Mouse (Mus musculus): Measurements from ENCODE around the gene L1cam.

Gene L1cam

DNA sequence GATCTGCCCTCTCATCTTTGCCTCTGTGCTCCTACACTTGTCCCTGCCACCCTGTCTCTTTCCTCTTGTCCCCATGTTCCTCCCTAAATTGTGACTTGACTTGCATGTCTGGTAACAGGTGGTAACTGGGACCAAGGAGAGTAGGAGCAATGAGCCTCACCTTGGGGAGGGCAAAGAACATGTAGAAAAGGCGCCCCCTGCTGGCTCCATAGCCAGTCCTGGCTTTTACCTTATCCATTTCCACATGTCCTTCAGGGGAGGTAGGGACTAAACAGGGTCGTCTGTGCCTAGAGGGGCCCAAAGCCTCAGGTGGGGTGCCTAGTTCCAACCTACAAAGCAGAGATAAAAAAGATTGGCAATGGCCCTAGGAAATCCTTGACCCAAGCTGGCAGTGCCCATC is at the start of gene L1cam:
TSS of gene L1cam (minus strand) at position 387 of the 400 bp plus-strand sequence.
- no peak for DNase-seq (ENCODE audit: low spot score)

GRCm38 (mm10) chrX:73942294-73942693 is 46.4 kb upstream of the L1cam start:
- no peak for DNase-seq (ENCODE audit: low spot score)

DNA sequence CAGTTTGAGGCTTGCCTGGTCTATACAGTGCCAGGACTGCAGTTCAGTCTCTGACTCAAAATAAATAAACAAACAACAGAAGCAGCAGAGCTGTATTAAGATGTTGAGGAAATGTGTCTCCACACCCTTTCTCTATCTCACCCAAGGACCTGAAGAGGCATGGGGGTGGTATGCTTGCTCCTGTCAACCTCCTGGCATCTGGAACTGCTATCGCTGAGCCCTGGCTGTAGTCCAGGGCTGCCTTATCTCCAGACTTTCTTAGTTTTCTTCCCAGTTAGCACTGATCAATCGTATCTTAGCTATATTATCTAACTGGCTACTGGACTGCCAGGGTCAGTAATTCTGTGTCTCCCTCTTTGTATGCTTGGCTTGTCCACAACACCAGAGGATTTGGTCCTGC is 46.0 kb upstream of the L1cam start:
- DNase-seq (ENCODE audit: low spot score), result no peak

DNA sequence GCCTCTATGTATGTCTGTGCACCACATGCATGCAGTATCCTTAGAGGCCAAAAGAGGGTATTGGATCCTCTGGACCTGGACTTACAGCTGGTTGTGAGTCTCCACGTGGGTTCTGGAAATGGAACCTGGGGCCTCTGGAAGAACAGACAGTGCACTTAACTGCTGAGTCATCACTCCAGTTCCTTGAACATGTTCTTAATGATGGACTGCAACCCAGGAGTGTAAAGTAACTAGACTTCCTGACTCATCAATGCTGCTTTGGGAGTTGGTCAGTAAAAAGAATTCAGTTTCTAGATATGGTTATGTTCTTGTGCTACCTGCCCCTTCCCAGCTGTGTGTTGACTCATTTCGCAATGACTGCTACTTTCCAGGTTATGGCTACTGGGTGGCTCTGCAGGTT is 36.0 kb upstream of the L1cam start:
- DNase-seq (ENCODE audit: low spot score), result no peak

DNA sequence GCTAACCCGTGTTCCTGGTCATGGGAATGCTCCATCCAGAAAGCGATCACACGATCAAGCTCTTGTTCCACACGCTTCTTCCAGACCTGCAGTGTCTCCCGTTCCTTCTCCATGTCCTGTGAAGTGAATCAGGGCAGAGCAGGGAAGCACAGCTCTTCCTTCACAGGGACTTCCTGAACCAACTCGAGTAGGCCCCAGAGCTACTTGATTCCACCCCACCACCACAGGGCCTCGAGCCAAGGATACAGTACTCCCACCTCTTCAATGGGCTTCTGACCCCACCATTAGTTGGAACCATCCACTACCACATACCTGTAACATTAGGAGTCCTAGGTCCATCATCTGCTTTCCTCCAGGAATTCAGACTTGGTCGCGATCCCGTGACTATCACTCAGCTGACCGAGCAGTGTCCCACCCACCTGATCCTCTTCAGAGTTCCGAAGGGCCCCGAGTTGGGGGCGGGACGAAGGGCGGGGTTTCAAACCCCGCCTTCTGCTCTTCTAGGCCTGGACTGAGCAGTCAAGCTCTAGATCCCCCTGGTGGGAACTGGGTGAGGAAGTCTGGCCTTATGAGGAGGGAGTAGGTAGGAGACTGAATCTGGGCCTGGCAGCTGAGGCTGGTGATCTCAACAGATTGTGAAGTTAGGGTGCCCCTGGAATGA is 34.6 kb upstream of the L1cam start, which contains the start of gene Renbp:
TSS of gene Renbp (minus strand) at position 449 of the 661 bp plus-strand sequence.
- DNase-seq (ENCODE audit: low spot score), result peak; percentile 79

DNA sequence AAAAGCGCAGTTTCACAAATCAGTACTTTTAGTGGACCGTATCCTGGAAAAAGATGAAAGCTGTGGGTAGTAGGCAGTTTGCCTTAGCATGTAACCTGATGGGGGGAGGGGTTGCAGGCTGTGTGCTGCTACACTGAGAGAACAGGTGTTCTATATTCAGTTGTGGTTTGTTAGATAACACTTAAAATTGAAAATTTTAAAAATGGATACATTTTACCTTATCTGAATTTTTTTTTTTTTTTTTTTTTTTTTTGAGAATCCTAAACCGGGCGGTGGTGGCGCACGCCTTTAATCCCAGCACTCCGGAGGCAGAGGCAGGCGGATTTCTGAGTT is 26.6 kb upstream of the L1cam start:
- DNase-seq (ENCODE audit: low spot score), result no peak

- peak; percentile 91 for DNase-seq (ENCODE audit: low spot score)
Observed at GRCm38 (mm10) chrX:73921823-73922549, 26.1 kb upstream of the L1cam start, which contains the start of the genes Arhgap4 and Naa10. Arhgap4 (minus strand) TSS chrX:73921870. Naa10 (minus strand) TSS chrX:73921944.

GRCm38 (mm10) chrX:73921285-73921822 is 25.4 kb upstream of the L1cam start:
- no peak for DNase-seq (ENCODE audit: low spot score)

- DNase-seq (ENCODE audit: low spot score), result no peak
Observed at GRCm38 (mm10) chrX:73918631-73919030, 22.7 kb upstream of the L1cam start.

GRCm38 (mm10) chrX:73916945-73917344 is 21.0 kb upstream of the L1cam start:
- DNase-seq (ENCODE audit: low spot score), result no peak

- peak; percentile 96 for DNase-seq (ENCODE audit: low spot score)
Observed at GRCm38 (mm10) chrX:73914827-73915703, 19.2 kb upstream of the L1cam start.

- peak; percentile 37 for DNase-seq (ENCODE audit: low spot score)
Observed at GRCm38 (mm10) chrX:73911588-73911987, 15.7 kb upstream of the L1cam start.

DNA sequence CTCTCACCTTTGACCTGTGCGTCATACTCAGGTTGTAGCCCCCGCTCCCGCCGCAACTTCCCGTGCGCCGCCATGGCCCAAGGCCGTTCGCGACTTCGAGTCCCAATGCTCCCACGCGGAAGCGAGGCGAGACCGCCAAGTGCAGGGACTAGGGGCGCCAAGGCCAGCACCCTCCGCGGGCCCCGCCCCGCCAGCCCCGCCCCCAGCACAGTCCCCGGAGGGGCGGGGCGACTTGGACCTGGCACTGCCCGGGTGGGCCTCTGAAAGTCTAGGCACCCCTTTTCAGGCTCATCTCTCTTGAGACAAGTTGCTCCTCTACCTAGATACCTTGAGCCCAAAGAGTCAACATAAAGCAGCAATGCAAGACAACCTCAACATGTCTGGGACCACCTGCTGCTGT is 15.3 kb upstream of the L1cam start:
- DNase-seq (ENCODE audit: low spot score), result no peak

- no peak for DNase-seq (ENCODE audit: low spot score)
Observed at GRCm38 (mm10) chrX:73910451-73910850, 14.5 kb upstream of the L1cam start.

DNA sequence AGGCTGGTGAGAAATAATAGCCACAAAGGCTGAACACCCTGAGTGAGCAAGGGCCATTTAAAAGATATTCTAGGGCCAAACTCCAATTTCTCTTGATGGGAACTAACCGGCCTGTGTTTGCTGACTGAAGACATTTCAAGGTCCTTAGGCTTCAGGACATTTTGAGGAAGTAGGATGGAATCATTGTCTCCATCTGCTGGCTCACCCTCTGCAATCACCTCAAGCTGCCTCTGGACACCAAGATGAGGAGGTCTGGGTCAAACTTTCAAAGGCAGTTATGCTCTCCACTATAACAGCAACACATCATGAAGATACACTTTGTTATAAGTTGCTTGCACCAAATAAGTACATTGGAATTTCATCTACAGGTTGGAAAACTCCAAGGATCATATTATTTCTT is 14.1 kb upstream of the L1cam start:
- DNase-seq (ENCODE audit: low spot score), result no peak

- no peak for DNase-seq (ENCODE audit: low spot score)
Observed at GRCm38 (mm10) chrX:73897959-73898358, 2.1 kb upstream of the L1cam start.

DNA sequence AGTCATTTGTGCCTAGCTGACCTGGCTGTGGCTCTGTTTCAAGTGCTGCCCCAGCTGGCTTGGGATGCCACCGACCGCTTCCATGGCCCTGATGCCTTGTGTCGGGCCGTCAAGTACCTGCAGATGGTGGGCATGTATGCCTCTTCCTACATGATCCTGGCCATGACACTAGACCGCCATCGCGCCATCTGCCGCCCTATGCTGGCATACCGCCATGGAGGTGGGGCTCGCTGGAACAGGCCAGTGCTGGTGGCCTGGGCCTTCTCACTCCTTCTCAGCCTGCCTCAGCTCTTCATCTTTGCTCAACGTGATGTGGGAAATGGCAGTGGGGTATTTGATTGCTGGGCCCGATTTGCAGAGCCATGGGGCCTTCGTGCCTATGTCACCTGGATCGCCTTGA is 3.1 kb downstream of the L1cam start:
- no peak for DNase-seq (ENCODE audit: low spot score)

- no peak for DNase-seq (ENCODE audit: low spot score)
Observed at GRCm38 (mm10) chrX:73891551-73892152, 4.3 kb downstream of the L1cam start, which contains the start of gene Avpr2. Avpr2 (plus strand) TSS chrX:73892102.

DNA sequence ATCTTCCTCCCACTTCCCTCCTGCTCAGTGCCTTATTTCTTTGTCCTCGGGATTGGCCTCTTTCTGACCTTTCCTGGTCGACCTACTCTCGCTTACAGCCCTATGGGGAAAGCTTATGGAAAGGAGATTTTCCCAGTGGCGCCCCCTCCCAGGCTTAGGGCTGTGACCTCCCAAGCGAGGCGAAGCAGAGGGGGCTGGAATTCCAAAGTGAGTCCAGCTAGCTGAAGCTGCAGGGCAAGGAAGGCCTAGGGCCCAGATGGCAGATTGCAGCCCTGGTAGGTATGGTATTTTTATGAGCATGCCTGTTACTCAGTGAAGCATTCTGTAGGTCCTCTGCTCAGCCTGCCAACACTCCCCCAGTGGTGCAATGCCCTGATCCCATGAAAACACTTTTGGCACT is 14.4 kb downstream of the L1cam start:
- no peak for DNase-seq (ENCODE audit: low spot score)

DNA sequence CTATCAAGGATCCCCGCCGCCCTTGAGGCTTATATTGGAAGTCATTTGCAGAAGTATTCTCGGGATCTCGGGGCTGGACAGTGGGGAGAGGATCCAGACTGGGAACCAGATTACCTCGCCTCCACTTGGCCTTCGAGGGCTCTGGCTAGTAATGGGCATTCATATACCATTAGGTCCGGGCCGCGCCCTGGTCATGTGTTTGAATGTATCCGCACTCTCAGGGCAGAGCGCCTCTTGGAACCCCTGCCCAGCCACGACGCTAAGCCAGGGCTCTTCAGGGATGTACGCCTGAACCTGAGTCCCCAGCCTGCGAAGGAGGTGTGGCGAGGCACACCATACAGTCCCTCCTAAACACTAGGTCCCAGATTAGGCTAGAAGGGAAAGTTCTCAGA is 14.9 kb downstream of the L1cam start:
- no peak for DNase-seq (ENCODE audit: low spot score)

GRCm38 (mm10) chrX:73880194-73881035 is 15.5 kb downstream of the L1cam start:
- DNase-seq (ENCODE audit: low spot score), result peak; percentile 19

All from lung, postnatal 25 days (tissue).